Mouse (Mus musculus) olfactory bulb, adult 2 months (tissue): ENCODE data around the gene Galnt14. TPM values are rescaled to one million over a fixed set of nuclear protein-coding genes. Genes with fewer than 3 reads are reported as not detected.

Experiments
- H3K27ac ChIP-seq: fragments of 200-500 bp; 2 replicates; pipeline ENCODE4 v1.5.1; 2012; ENCODE audit warnings: low read depth, low read length; ENCODE audit not compliant: insufficient read depth
- H3K4me1 ChIP-seq: fragments of 200-500 bp; 2 replicates; pipeline ENCODE4 v1.6.1; 2012; ENCODE audit warnings: low read length; ENCODE audit not compliant: control insufficient read depth, insufficient read depth
- H3K4me3 ChIP-seq: fragments of 200-500 bp; 2 replicates; pipeline ENCODE4 v1.5.1; 2012; ENCODE audit warnings: mild to moderate bottlenecking, low read depth, low read length, moderate library complexity; ENCODE audit not compliant: insufficient read depth
- CTCF ChIP-seq: fragments of 200-500 bp; IDR thresholded peaks from 2 replicates; pipeline ENCODE4 v1.5.1; 2012; ENCODE audit warnings: low read depth, mild to moderate bottlenecking, low read length, moderate library complexity; ENCODE audit not compliant: insufficient read depth
- POLR2A ChIP-seq: fragments of 200-500 bp; IDR thresholded peaks from 2 replicates; pipeline ENCODE4 v1.6.1; 2012; ENCODE audit warnings: mild to moderate bottlenecking, low read depth, low read length, moderate library complexity; ENCODE audit not compliant: insufficient read depth
- WGBS: fragments of 180-500 bp; shearing (Covaris S2); methylation state at CpG from one replicate; pipeline ENCODE4 v1.1.7; 2018; 5-methylcytosine and 5-hydroxymethylcytosine counted together
- polyA plus RNA-seq: library from polyadenylated mRNA; stranded (reverse); fragments of >200 nt; gene quantifications from 2 replicates; pipeline ENCODE4 v1.2.4, GENCODE M21; 2012; ENCODE audit warnings: low replicate concordance; ENCODE audit not compliant: missing spikeins, insufficient read depth, insufficient read length

Gene Galnt14
- polyA plus RNA-seq, 1 experiment, result not detected

DNA sequence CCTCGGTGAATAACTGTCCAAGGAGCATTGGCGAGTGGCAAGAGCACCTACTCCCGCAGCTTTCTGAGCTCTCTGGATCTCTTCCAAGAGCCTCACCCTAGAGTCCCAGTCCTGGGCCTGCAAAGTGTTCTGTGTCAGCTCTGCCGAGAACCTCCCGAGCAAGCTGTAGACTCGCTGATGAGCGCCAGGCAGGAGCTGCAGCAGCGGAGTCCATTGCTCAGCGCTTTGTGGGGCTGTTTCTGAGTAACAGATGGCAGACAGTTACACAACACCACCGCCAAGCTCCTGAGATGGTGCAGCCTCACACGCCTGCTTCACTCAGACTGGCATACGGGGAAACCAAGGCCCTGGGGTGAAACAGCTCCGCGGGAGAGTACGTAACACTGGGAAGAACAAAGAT, 1.7 kb upstream of the Galnt14 start:
- H3K4me3 ChIP-seq, result no peak overlapping the region
- no peak overlapping the region for H3K27ac ChIP-seq
- 84% methylated on average over 15 of the region's 15 CpGs for WGBS
- peaks cover 22% of the 10 kb centered on the region for H3K4me1 ChIP-seq
- TF ChIP-seq POLR2A (no peak), CTCF (no peak)

DNA sequence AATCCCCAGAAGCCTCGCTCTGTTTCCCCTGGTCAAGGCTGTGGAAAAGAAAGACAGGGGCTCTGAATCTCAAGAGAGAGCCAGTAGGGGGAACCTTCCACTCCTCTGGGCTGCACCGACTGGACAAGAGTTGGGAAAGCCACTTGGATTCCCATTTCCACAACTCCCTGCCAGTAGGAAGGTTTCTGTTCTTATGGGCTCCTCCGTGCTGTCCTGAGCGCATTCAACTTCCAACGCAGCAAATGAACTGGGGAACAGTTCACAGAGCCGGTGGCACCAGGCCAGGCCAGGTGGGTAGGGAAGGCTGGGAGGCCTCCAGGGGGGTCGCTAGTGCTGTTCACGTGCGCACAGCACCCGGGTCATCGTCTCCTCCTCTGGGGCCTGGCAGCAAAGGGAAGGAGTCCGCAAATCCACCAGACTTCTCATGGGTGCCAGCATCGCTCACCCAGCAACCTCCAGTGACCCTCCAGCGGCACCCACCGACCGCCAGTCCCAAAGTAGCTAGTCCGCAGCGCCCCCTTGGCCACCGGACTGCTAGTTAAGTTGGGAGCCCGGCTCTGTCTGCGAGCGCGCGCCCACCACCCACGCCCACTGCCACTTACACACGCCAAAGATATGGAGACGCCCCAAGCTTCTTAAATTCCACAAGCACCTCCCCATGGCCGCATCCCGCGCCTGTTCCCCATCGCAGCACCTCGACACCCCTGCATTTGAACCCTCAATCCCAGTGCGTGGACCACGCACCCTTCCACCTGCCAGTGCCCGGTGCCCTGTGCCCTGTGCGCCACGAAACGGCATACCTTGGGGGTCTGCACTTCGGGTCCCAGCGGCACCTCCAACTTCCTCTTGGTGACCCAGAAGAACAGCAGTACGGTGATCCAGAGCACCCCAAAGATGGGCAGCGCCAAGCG, 867 bp downstream of the Galnt14 start:
- TF ChIP-seq CTCF, result no peak
- no peak for TF ChIP-seq POLR2A
- Histone ChIP-seq H3K4me1 (peaks cover 22% of the 10 kb centered on the region), H3K27ac (no peak overlapping the region), H3K4me3 (peak overlapping the region; percentile 64)
- 4% methylated on average over 43 of the region's 43 CpGs for WGBS

DNA sequence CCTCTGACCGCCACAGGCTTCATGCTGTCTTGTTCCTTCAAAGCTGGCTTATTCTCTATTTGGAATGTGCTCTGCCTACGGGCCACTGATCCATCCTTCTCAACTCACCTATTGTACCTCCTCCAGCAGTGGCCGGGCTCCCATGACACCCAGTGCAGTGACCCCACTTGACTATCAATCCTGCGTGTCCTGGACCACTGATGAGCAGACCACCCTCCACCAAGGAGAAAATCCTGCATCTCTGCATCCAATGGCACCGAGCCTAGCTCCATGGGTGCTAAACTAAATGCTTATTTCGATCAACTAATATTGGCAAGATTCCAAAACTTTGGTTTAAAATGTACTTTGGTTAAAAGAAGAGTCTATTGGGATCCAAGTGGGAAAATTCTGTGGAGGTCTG, 1.8 kb downstream of the Galnt14 start:
- Histone ChIP-seq H3K27ac (no peak overlapping the region), H3K4me3 (no peak overlapping the region), H3K4me1 (peaks cover 19% of the 10 kb centered on the region)
- TF ChIP-seq CTCF (no peak), POLR2A (no peak)
- 79% methylated on average over 6 of the region's 6 CpGs for whole genome bisulfite sequencing

DNA sequence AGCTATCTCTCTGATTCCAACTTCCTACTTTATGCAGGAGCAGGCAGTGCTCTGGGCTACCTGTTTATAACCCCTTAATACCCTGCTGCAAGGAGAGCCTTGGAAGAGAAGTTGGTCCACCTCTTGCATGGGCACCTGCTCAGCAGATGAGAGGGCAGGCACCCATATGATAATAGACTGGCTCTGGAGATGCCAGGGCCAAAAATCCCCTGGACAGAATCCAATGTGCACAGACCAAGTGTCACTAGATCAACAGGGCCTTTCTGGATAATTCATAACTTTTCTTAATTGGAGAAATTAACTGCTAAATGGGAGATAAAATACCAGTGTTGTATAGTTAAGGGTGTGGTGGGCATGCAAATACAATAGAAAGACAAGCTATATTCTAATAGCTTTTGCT, 6.7 kb downstream of the Galnt14 start:
- no peak overlapping the region for H3K27ac ChIP-seq
- peaks cover 8% of the 10 kb centered on the region for H3K4me1 ChIP-seq
- no peak overlapping the region for H3K4me3 ChIP-seq
- TF ChIP-seq CTCF (no peak), POLR2A (no peak)

DNA sequence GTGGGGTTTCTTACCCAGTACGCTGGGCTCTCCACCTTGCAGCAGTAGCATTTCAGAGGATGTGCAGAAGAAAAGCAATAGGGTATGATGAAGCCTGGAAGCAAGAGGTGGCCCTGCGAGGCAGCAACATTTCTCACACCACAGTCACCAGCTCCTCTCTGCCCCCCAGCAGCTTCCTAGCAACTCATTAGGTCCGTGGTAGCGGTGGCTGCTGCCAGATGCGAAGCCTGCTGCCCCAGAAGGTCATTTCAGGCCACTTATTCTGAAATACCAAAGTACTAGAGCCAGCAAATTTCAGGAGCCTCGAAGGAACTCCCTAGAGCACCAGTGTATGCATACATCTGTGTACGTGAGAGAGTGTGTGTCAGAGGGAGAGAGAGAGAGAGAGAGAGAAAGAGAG, 9.2 kb downstream of the Galnt14 start:
- WGBS, result 49% methylated on average over 7 of the region's 7 CpGs
- Histone ChIP-seq H3K4me1 (peaks cover 5% of the 10 kb centered on the region), H3K27ac (no peak overlapping the region), H3K4me3 (no peak overlapping the region)
- no peak for TF ChIP-seq CTCF

DNA sequence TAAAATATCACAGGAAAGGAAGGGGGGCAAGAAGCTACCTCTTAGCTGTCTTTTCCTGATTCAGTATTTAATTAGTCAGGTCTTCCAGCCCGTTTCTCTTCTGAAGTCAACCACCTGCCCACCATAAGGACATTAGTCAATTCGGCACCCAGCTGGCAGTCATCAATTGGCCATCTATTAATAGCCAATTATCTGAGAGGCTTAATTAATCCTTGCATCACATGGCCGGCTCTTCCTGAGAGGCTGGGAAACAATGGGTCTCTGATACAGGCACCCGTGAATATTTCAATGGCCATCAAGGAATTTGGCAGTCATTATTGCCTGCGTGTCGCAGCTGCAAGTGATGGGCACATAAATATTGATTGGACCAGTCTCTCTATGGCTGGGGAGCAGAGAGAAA, 10.4 kb downstream of the Galnt14 start:
- 60% methylated on average over 6 of the region's 6 CpGs for WGBS
- H3K4me1 ChIP-seq, result peaks cover 5% of the 10 kb centered on the region
- H3K27ac ChIP-seq, result no peak overlapping the region
- TF ChIP-seq POLR2A (no peak), CTCF (no peak)
- no peak overlapping the region for H3K4me3 ChIP-seq

DNA sequence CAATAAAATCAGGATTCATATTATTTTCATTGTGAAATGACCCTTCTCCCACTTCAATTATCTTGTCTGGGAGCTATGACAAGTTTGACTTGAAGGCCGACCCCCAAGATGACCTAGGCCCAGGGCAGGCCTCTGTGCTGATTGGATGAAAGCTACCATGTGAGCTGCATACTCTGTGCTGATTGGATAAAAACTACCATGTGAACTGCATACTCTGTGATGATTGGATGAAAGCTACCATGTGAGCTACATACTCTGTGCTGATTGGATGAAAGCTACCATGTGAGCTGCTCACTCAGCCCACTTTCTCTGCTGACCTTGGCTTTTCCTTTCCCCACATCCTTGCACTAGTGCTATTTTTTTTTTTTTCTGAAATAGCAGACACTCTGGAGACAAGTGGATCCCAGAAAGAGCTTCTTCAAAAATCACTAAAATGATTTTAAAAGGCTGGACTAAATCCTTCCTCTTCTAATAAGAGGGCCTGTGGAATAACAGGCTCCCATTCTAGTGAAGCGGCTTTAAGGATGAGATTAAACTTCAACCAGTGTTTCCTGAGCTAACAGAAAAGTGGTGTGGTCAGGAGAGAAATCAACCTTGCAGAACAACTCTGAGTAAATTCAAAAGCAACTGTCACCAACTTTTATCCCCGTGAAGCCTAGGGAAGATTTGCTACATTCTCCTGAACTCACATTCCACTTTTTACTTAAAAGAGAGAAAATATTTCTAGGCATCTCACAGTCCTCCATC, 15.9 kb downstream of the Galnt14 start:
- 97% methylated on average over 3 of the region's 3 CpGs for WGBS
- H3K4me1 ChIP-seq, result no peaks in the 10 kb centered on the region
- no peak overlapping the region for H3K4me3 ChIP-seq
- H3K27ac ChIP-seq, result no peak overlapping the region
- TF ChIP-seq CTCF (no peak), POLR2A (no peak)

DNA sequence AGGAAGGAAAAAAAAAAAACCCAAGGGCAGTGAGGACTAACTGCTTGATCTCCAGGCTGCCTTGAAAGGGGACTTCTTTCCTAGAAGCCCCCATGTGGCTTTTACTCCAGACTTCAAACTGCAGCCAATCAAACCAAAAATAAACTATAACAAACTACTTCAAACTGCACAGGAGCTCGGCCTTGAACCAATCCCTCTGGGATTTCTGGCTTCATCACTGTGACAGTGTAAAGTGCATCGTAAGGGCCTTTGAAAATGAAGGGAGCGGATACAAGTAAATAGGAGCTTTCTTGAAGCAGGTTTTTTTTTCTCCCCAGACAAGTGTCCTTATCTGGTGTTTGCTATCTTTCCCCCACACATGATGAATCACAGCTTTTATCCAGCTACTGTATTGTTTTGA, 22.0 kb downstream of the Galnt14 start:
- 86% methylated on average over 3 of the region's 3 CpGs for WGBS
- Histone ChIP-seq H3K4me1 (no peaks in the 10 kb centered on the region), H3K4me3 (no peak overlapping the region), H3K27ac (no peak overlapping the region)
- TF ChIP-seq CTCF (no peak), POLR2A (no peak)

DNA sequence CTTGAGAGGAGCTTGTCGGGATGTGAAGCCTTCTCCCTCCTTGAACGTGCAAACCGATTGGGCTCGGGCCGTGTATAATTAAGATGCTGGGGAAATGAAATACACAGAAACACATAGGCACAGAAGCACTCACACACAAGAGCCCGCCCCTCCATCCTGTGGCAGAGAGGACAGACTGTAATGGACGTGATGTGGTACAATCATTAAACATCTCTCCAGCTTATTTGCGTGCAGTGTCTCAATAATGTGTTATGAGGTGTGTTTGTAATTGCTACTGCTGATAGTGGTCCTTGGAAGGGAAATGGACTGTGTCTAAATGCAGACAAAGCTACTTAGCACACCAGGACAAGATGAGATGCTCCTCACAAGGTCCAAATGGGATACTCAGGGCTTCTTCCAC, 24.0 kb downstream of the Galnt14 start:
- WGBS, result 80% methylated on average over 8 of the region's 8 CpGs
- Histone ChIP-seq H3K4me1 (no peaks in the 10 kb centered on the region), H3K27ac (no peak overlapping the region), H3K4me3 (no peak overlapping the region)
- TF ChIP-seq CTCF (no peak), POLR2A (no peak)
